9 mouse cellular contexts compared by ENCODE assay signal in the genomic region with DNA sequence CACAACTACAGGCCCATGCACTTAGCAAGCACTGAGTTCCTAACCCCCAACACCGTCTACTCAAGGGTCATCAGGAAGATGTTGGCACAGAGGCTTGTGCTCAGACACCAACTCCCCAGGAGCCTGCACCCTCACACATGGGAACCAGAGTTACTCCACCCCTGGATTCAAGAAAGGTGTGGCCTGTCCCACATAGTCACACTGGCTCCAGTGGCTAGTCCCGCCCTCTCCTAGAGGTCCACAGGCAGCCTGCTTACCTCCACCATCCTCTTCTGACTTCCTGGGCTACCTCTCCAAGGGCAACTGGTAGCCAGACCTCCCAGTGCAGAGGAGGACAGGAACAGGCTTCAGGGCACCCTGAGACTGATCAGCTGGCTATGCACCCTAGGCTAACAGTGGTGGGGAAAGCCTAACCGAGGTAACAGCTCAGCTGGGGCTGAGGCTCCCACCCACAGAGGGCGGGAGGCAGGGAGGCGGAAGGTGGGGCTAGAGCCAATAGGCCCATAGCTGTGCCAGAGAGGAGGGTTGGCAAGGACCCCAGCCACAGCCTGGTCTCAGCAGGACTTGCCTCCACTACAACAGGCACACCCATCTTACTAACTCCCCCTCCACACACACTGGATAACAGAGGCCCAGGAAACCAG. TPM values are rescaled to one million over a fixed set of nuclear protein-coding genes. Genes with fewer than 3 reads are reported as not detected.
DNase-seq lines count a peak whose midpoint lies in the region; ATAC-seq and TF ChIP-seq lines count a peak whose summit lies in the region.
"Had no signal": no experiment of that assay in that cellular context is flagged by ENCODE, and none has a peak within 500 bp of the region (broad histone marks: within the 10 kb centered on the region; RNA-seq: fewer than 3 reads in every experiment).

No protein-coding gene starts in this region.

- peak overlapping the region; percentile 80 for H3K27ac ChIP-seq in liver, embryonic 12.5 days
- H3K27ac ChIP-seq in small intestine, adult 2 months (ENCODE audit: insufficient read depth, low read depth, low read length) = peak overlapping the region; percentile 5; the same call in 1 of the 2 replicates

- peaks cover 100% of the 10 kb centered on the region for H3K4me1 ChIP-seq in liver, embryonic 12.5 days
- H3K4me1 ChIP-seq in small intestine, adult 2 months (ENCODE audit: control insufficient read depth, insufficient read depth, insufficient read length, low read length) = peaks cover 85% of the 10 kb centered on the region

- peak overlapping the region; percentile 2; the same call in 1 of the 2 replicates for H3K4me3 ChIP-seq in liver, embryonic 12.5 days
- H3K4me3 ChIP-seq in small intestine, adult 2 months (ENCODE audit: low read depth, low read length) = no peak overlapping the region

- H3K9ac ChIP-seq in liver, embryonic 12.5 days = peak overlapping the region; percentile 52

- H3K4me2 ChIP-seq in liver, embryonic 12.5 days = peak overlapping the region; percentile 50

- H3K27me3 ChIP-seq in liver, embryonic 12.5 days (replicated peaks) = no peaks in the 10 kb centered on the region
- no peaks in the 10 kb centered on the region for H3K27me3 ChIP-seq in small intestine, adult 2 months (ENCODE audit: control insufficient read depth, insufficient read depth, low read length)

- peak; percentile 79 for ATAC-seq in liver, embryonic 12.5 days
- ATAC-seq in inflammation-experienced regulatory T-cells, adult 6 months = no peak

- no peaks in the 10 kb centered on the region for H3K9me3 ChIP-seq in liver, embryonic 12.5 days (replicated peaks)

- DNase-seq in urinary bladder, adult 18-20 months (ENCODE audit: low spot score in 2 of 2) = peak; percentile 73 to 87
- DNase-seq in urinary bladder, postnatal 10 days (ENCODE audit: low spot score) = no peak
- peak; percentile 70 to 71 for DNase-seq in gastrocnemius, postnatal 36 days
- peak; percentile 64 for DNase-seq in kidney, adult 18-20 months
- DNase-seq in B cell, adult 2 months = no peak

- WGBS in liver, embryonic 12.5 days (ENCODE audit: insufficient replicate concordance) = 53% methylated on average over 5 of the region's 5 CpGs
- WGBS in small intestine, adult 2 months = 32% methylated on average over 5 of the region's 5 CpGs

- no peak for TF ChIP-seq CTCF in small intestine, adult 2 months (IDR thresholded peaks at IDR 0.05; ENCODE audit: extremely low read depth, insufficient read length, insufficient replicate concordance, low read depth, low read length)

- TF ChIP-seq POLR2A in small intestine, adult 2 months (IDR thresholded peaks at IDR 0.05; ENCODE audit: low read depth, low read length) = no peak

- intact Hi-C loops in gastrocnemius, postnatal 36 days (cut with DNase I) = no loop called here

- peaks cover 21% of the 10 kb centered on the region for H3K36me3 ChIP-seq in liver, embryonic 12.5 days
- no peaks in the 10 kb centered on the region for H3K36me3 ChIP-seq in small intestine, adult 2 months (ENCODE audit: control insufficient read depth, insufficient read depth, low read length)

RNA-seq across cellular contexts. Expression of a gene that starts 21.6 kb away (rescaled TPM):
- total RNA-seq in gastrocnemius, postnatal 36 days (2021) = 10 to 100 TPM; 11.6 to 13.9 TPM
- polyA plus RNA-seq in liver, embryonic 12.5 days (2016; fragmentation: Nextera tagmentation; extraction: Ambion mirVana) = 10.0 and 12.5 TPM in 2 replicates
- polyA plus RNA-seq in small intestine, adult 2 months (2012; rRNA removed) = 43.4 and 82.0 TPM in 2 replicates
- 1 to 10 TPM; 6.4 to 9.8 (median 8.2) TPM for polyA plus RNA-seq in inflammation-experienced regulatory T-cells, adult 6 months (2017; shearing (Covaris generic))

RNA-seq across cellular contexts. Expression of a gene that starts 21.6 kb away (rescaled TPM):
- 1 to 10 TPM; 1.8 to 2.5 TPM for total RNA-seq in gastrocnemius, postnatal 36 days (2021)
- polyA plus RNA-seq in liver, embryonic 12.5 days (2016; fragmentation: Nextera tagmentation; extraction: Ambion mirVana) = 24.3 and 24.6 TPM in 2 replicates
- 50.3 and 112 TPM in 2 replicates for polyA plus RNA-seq in small intestine, adult 2 months (2012; rRNA removed)
- 1 to 10 TPM; 2.1 to 3.7 (median 2.6) TPM for polyA plus RNA-seq in inflammation-experienced regulatory T-cells, adult 6 months (2017; shearing (Covaris generic))

RNA-seq across cellular contexts. Expression of a gene that starts 29.3 kb away (rescaled TPM):
- not detected for total RNA-seq in gastrocnemius, postnatal 36 days (2021)
- not detected in 2 replicates for polyA plus RNA-seq in liver, embryonic 12.5 days (2016; fragmentation: Nextera tagmentation; extraction: Ambion mirVana)
- polyA plus RNA-seq in small intestine, adult 2 months (2012; rRNA removed) = 0.14 and 2.8 TPM in 2 replicates
- 1 to 10 TPM in 1 of 3 experiments, not detected in 2; 1.4 TPM for polyA plus RNA-seq in inflammation-experienced regulatory T-cells, adult 6 months (2017; shearing (Covaris generic))
- total RNA-seq: liver, adult 2 months had no signal

RNA-seq across cellular contexts. Expression of a gene that starts 35.7 kb away (rescaled TPM):
- total RNA-seq in gastrocnemius, postnatal 36 days (2021) = not detected
- not detected in 2 replicates for polyA plus RNA-seq in liver, embryonic 12.5 days (2016; fragmentation: Nextera tagmentation; extraction: Ambion mirVana)
- 32.7 and 16,759 TPM in 2 replicates for polyA plus RNA-seq in small intestine, adult 2 months (2012; rRNA removed)
- not detected for polyA plus RNA-seq in inflammation-experienced regulatory T-cells, adult 6 months (2017; shearing (Covaris generic))

RNA-seq across cellular contexts. Expression of a gene that starts 53.8 kb away (rescaled TPM):
- not detected for total RNA-seq in gastrocnemius, postnatal 36 days (2021)
- not detected in 2 replicates for polyA plus RNA-seq in liver, embryonic 12.5 days (2016; fragmentation: Nextera tagmentation; extraction: Ambion mirVana)
- not detected in 2 replicates for polyA plus RNA-seq in small intestine, adult 2 months (2012; rRNA removed)
- polyA plus RNA-seq in inflammation-experienced regulatory T-cells, adult 6 months (2017; shearing (Covaris generic)) = not detected
- total RNA-seq: liver, adult 2 months had no signal
- polyA plus RNA-seq: liver, adult 2 months had no signal

Comparison
In these comparisons a context has a peak if more than half of its experiments do, and no peak if none do; other contexts are left out.
1. DNase-seq: peak in urinary bladder, adult 18-20 months (2 of 2), gastrocnemius, postnatal 36 days (2 of 2) and kidney, adult 18-20 months (single experiment); none in urinary bladder, postnatal 10 days (single experiment) and B cell, adult 2 months (0 of 2).